Mouse (Mus musculus) olfactory bulb, adult 2 months (tissue): ENCODE results near the gene Fbxo4. TPM values are rescaled to one million over a fixed set of nuclear protein-coding genes. Genes with fewer than 3 reads are reported as not detected.

ENCODE experiments used
- H3K27ac ChIP-seq: fragments of 200-500 bp; 2 replicates; pipeline ENCODE4 v1.5.1; 2012; ENCODE audit warnings: low read depth, low read length; ENCODE audit not compliant: insufficient read depth
- H3K4me1 ChIP-seq: fragments of 200-500 bp; 2 replicates; pipeline ENCODE4 v1.6.1; 2012; ENCODE audit warnings: low read length; ENCODE audit not compliant: control insufficient read depth, insufficient read depth
- H3K4me3 ChIP-seq: fragments of 200-500 bp; 2 replicates; pipeline ENCODE4 v1.5.1; 2012; ENCODE audit warnings: mild to moderate bottlenecking, low read depth, low read length, moderate library complexity; ENCODE audit not compliant: insufficient read depth
- CTCF ChIP-seq: fragments of 200-500 bp; IDR thresholded peaks from 2 replicates; pipeline ENCODE4 v1.5.1; 2012; ENCODE audit warnings: low read depth, mild to moderate bottlenecking, low read length, moderate library complexity; ENCODE audit not compliant: insufficient read depth
- POLR2A ChIP-seq: fragments of 200-500 bp; IDR thresholded peaks from 2 replicates; pipeline ENCODE4 v1.6.1; 2012; ENCODE audit warnings: mild to moderate bottlenecking, low read depth, low read length, moderate library complexity; ENCODE audit not compliant: insufficient read depth
- WGBS: fragments of 180-500 bp; shearing (Covaris S2); methylation state at CpG from one replicate; pipeline ENCODE4 v1.1.7; 2018; 5-methylcytosine and 5-hydroxymethylcytosine counted together
- polyA plus RNA-seq: library from polyadenylated mRNA; stranded (reverse); fragments of >200 nt; gene quantifications from 2 replicates; pipeline ENCODE4 v1.2.4, GENCODE M21; 2012; ENCODE audit warnings: low replicate concordance; ENCODE audit not compliant: missing spikeins, insufficient read depth, insufficient read length

The Fbxo4 gene
- polyA plus RNA-seq, 1 experiment = not detected

GRCm38 (mm10) chr15:4023747-4024146 is 44.4 kb upstream of the Fbxo4 start:
- WGBS = 94% methylated on average over 2 of the region's 2 CpGs
- no peak overlapping the region for H3K4me3 ChIP-seq
- TF ChIP-seq CTCF (no peak), POLR2A (no peak)
- no peak overlapping the region for H3K27ac ChIP-seq
- H3K4me1 ChIP-seq = peaks cover 7% of the 10 kb centered on the region

GRCm38 (mm10) chr15:4020711-4021110 is 41.3 kb upstream of the Fbxo4 start:
- no peak overlapping the region for H3K27ac ChIP-seq
- 53% methylated on average over 4 of the region's 4 CpGs for WGBS

GRCm38 (mm10) chr15:4013873-4014272 is 34.5 kb upstream of the Fbxo4 start:
- Histone ChIP-seq H3K4me1 (no peaks in the 10 kb centered on the region), H3K27ac (no peak overlapping the region), H3K4me3 (no peak overlapping the region)
- 74% methylated on average over 2 of the region's 2 CpGs for WGBS
- TF ChIP-seq CTCF (no peak), POLR2A (no peak)

More at GRCm38 (mm10) chr15:4020711-4021110, 41.3 kb upstream of the Fbxo4 start:
- H3K4me1 ChIP-seq = peaks cover 4% of the 10 kb centered on the region; the same call in 1 of the 2 replicates
- TF ChIP-seq CTCF = no peak
- H3K4me3 ChIP-seq = no peak overlapping the region

- 90% methylated on average over 2 of the region's 2 CpGs for WGBS
- H3K4me3 ChIP-seq = no peak overlapping the region
- TF ChIP-seq CTCF (no peak), POLR2A (no peak)
- no peaks in the 10 kb centered on the region for H3K4me1 ChIP-seq
- no peak overlapping the region for H3K27ac ChIP-seq
Observed at GRCm38 (mm10) chr15:4000536-4000935, 21.2 kb upstream of the Fbxo4 start.

- TF ChIP-seq CTCF = no peak
- TF ChIP-seq POLR2A = no peak
- Histone ChIP-seq H3K27ac (no peak overlapping the region), H3K4me1 (no peaks in the 10 kb centered on the region), H3K4me3 (no peak overlapping the region)
- WGBS = 71% methylated on average over 2 of the region's 2 CpGs
Observed at GRCm38 (mm10) chr15:3999144-3999543, 19.8 kb upstream of the Fbxo4 start.

- TF ChIP-seq CTCF = no peak
- no peak for TF ChIP-seq POLR2A
- H3K4me3 ChIP-seq = peak overlapping the region; percentile 69
- no peaks in the 10 kb centered on the region for H3K4me1 ChIP-seq
- H3K27ac ChIP-seq = peak overlapping the region; percentile 93
- 7% methylated on average over 14 of the region's 14 CpGs for WGBS
Observed at GRCm38 (mm10) chr15:3996267-3997010, 17.1 kb upstream of the Fbxo4 start.

GRCm38 (mm10) chr15:3995448-3996266 is 16.3 kb upstream of the Fbxo4 start, which contains the start of gene AW549877:
AW549877 (minus strand) TSS chr15:3995744.
- WGBS = under 1% methylated on average over 61 of the region's 61 CpGs

GRCm38 (mm10) chr15:3994852-3995447 is 15.6 kb upstream of the Fbxo4 start:
- WGBS = 15% methylated on average over 14 of the region's 14 CpGs

More at GRCm38 (mm10) chr15:3995448-3996266, 16.3 kb upstream of the Fbxo4 start, which contains the start of gene AW549877:
- H3K4me1 ChIP-seq = no peaks in the 10 kb centered on the region
- TF ChIP-seq POLR2A (peak; percentile 68), CTCF (no peak)
- peak within 1 kb of the TSS; percentile 93 for H3K27ac ChIP-seq
- peak within 1 kb of the TSS; percentile 69 for H3K4me3 ChIP-seq

More at GRCm38 (mm10) chr15:3994852-3995447, 15.6 kb upstream of the Fbxo4 start:
- Histone ChIP-seq H3K4me3 (peak overlapping the region; percentile 69), H3K4me1 (no peaks in the 10 kb centered on the region), H3K27ac (peak overlapping the region; percentile 68)
- TF ChIP-seq POLR2A = no peak
- TF ChIP-seq CTCF = no peak
